Mouse (Mus musculus) megakaryocyte, embryonic 14.5 days (primary cell): ENCODE measurements at regions not wholly inside any gene's neighbourhood (a gene's known extent, or its start where the extent isn't known, plus 50 kb on each side); places are given as distances from the start of the nearest gene placed in this dataset.

Source experiments
- FLI1 ChIP-seq: IDR thresholded peaks from 2 replicates; pipeline ENCODE4 v1.6.1; 2012; ENCODE audit warnings: low read length, inconsistent platforms, mixed read lengths
- GATA1 ChIP-seq: IDR thresholded peaks from 3 replicates; pipeline ENCODE4 v1.6.1; 2012; ENCODE audit warnings: mixed read lengths, low read length, inconsistent platforms, borderline replicate concordance

DNA sequence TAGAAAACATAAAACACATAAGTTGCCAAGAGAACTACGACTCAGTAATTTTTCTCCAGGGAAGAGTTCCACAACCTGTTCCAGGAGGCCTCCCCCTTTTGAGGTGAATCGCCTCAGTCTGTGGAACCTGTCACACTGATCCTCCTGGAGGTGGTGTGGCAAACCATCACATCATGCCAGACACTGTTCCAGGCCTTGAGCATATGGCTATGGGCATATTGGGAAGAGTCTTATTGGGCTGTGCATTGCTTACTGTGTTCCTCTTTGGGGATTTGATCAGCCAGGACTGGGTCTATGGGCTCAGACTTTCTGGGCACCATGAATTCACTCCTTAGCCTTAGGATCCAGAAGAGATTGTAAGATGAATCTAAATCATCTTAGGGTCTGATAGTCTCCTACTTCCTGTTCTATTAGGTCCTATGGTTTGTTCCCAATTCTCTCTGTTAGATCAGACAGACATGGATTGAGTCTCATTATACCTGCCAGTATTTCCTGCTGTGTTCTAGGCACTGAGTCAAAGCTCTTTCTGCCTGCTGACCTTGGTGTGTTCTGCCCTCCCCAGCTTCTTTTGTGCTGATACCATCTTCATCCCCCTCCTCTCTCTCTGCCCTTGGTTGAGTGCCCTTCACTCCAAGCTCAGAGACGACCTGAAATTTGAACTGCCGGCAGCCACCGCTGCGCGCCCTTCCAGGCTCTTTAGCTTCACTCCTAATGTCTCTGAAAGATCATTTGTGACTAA, 50.3 kb upstream of the Dhrs2 start:
- TF ChIP-seq GATA1 = no peak
- TF ChIP-seq FLI1 = no peak
